Mouse (Mus musculus) forebrain, embryonic 12.5 days (tissue): Measurements from ENCODE around the gene Tmem175. TPM values are rescaled to one million over a fixed set of nuclear protein-coding genes. Genes with fewer than 3 reads are reported as not detected.

Source experiments
- ATAC-seq: fragments of 200-750 bp; cut with Nextera tagmentation; 2 replicates; pipeline ENCODE4 v1.8.0; 2017; ENCODE audit warnings: moderate TSS enrichment; ENCODE audit not compliant: low FRiP score
- H3K27ac ChIP-seq: fragments of 300-500 bp; sonication (generic); 2 replicates; pipeline ENCODE4 v1.5.1; 2016; ENCODE audit warnings: mild to moderate bottlenecking
- H3K27me3 ChIP-seq: fragments of 300-500 bp; sonication (generic); 2 replicates; pipeline ENCODE4 v1.6.1; 2016; ENCODE audit warnings: mild to moderate bottlenecking
- H3K36me3 ChIP-seq: fragments of 300-500 bp; sonication (generic); replicated peaks from 2 replicates; pipeline ENCODE4 v1.6.1; 2016; ENCODE audit warnings: mild to moderate bottlenecking
- H3K4me1 ChIP-seq: fragments of 300-500 bp; sonication (generic); 2 replicates; pipeline ENCODE4 v1.6.1; 2016
- H3K4me2 ChIP-seq: fragments of 300-500 bp; sonication (generic); 2 replicates; pipeline ENCODE4 v1.6.1; 2016; ENCODE audit warnings: mild to moderate bottlenecking, moderate library complexity
- H3K4me3 ChIP-seq: fragments of 300-500 bp; sonication (generic); replicated peaks from 2 replicates; pipeline ENCODE4 v1.5.1; 2016; ENCODE audit warnings: mild to moderate bottlenecking
- H3K9ac ChIP-seq: fragments of 300-500 bp; sonication (generic); 2 replicates; pipeline ENCODE4 v1.6.1; 2016; ENCODE audit warnings: mild to moderate bottlenecking
- H3K9me3 ChIP-seq: fragments of 300-500 bp; sonication (generic); 2 replicates; pipeline ENCODE4 v1.6.1; 2016
- whole genome bisulfite sequencing: fragments of 180-500 bp; shearing (Covaris S2); methylation state at CpG from one replicate; pipeline ENCODE4 v1.1.7; 2016; 5-methylcytosine and 5-hydroxymethylcytosine counted together
- polyA plus RNA-seq: library from polyadenylated mRNA; unstranded; fragments of >200 nt; fragmentation: Nextera tagmentation; extraction: Ambion mirVana; gene quantifications from 2 replicates; pipeline ENCODE4 v1.2.1, GENCODE M21; 2016

Gene Tmem175
- polyA plus RNA-seq, 1 experiment from 2014 or later = 19.6 TPM

- H3K27ac ChIP-seq = no peak overlapping the region
- no peak overlapping the region for H3K4me3 ChIP-seq
- H3K4me1 ChIP-seq = peaks cover 23% of the 10 kb centered on the region
- no peak overlapping the region for H3K4me2 ChIP-seq
- no peaks in the 10 kb centered on the region for H3K27me3 ChIP-seq
- no peak for ATAC-seq
- H3K9me3 ChIP-seq = no peaks in the 10 kb centered on the region
- peaks cover 16% of the 10 kb centered on the region for H3K36me3 ChIP-seq
- WGBS = 93% methylated on average over 12 of the region's 12 CpGs
- H3K9ac ChIP-seq = no peak overlapping the region
These were observed 42.2 kb downstream of the Tmem175 start for GRCm38 (mm10) chr5:108671757-108672156.

DNA sequence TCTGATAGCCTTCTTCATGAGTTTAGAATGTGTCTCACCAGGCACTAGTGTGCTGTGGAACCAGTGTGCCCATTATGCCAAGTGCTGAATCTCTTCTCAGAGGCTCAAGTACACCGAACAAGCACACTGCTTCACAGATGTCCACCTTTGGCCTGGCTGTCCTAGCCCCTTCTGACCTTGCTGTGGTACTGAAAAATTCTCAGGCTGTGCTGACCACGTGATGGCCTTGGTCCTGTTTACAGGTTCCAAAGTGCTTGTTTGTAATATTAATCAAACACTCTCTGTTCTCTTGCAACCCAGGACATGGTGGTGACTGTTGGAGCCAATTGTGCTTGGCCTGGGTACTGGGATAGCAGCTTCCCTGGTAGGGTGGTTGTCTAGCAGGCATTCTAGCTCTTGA lies 45.1 kb downstream of the Tmem175 start:
- WGBS = 91% methylated on average over 2 of the region's 2 CpGs
- Histone ChIP-seq H3K9me3 (no peaks in the 10 kb centered on the region), H3K27me3 (no peaks in the 10 kb centered on the region), H3K4me1 (peaks cover 26% of the 10 kb centered on the region), H3K4me3 (no peak overlapping the region), H3K27ac (no peak overlapping the region), H3K36me3 (peaks cover 16% of the 10 kb centered on the region), H3K4me2 (no peak overlapping the region), H3K9ac (no peak overlapping the region)
- ATAC-seq = no peak

DNA sequence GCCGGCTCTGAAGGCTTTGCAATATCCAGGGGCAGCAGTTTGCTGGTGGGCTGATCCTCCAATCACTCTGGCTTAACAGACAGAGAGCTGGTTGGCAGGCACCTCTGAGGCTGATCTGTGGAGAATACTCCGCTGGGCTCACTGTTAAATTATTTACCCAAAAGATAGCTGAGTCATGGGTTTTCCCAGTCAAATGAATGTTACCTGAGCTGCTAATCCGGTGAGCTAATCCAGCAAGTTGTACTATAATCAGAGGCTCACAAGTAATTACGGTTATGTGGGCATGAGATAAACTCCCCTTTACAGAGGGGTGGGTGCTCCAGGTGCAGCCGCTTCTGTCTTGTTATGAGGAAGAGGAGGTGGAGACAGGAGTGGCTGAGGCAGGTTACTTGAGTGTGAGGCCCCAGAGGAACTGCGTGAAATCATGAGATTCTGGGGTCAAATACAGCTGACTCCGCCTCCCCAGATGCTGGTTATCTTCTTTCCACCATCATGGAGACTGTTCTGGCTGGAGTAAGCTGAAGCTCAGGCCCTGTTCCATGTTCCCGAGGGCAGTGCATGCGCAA lies 45.8 kb downstream of the Tmem175 start, which contains the start of gene Slc26a1:
Gene Slc26a1 (minus strand): TSS at position 319 of the 566 bp plus-strand sequence.
- no peak within 1 kb of the TSS for H3K9ac ChIP-seq
- H3K36me3 ChIP-seq = peaks cover 16% of the 10 kb centered on the region
- H3K27ac ChIP-seq = no peak within 1 kb of the TSS
- H3K9me3 ChIP-seq = no peaks in the 10 kb centered on the region
- H3K4me2 ChIP-seq = no peak within 1 kb of the TSS
- H3K4me3 ChIP-seq = no peak within 1 kb of the TSS
- peaks cover 20% of the 10 kb centered on the region for H3K4me1 ChIP-seq
- no peaks in the 10 kb centered on the region for H3K27me3 ChIP-seq
- no peak for ATAC-seq
- WGBS = 83% methylated on average over 9 of the region's 9 CpGs

DNA sequence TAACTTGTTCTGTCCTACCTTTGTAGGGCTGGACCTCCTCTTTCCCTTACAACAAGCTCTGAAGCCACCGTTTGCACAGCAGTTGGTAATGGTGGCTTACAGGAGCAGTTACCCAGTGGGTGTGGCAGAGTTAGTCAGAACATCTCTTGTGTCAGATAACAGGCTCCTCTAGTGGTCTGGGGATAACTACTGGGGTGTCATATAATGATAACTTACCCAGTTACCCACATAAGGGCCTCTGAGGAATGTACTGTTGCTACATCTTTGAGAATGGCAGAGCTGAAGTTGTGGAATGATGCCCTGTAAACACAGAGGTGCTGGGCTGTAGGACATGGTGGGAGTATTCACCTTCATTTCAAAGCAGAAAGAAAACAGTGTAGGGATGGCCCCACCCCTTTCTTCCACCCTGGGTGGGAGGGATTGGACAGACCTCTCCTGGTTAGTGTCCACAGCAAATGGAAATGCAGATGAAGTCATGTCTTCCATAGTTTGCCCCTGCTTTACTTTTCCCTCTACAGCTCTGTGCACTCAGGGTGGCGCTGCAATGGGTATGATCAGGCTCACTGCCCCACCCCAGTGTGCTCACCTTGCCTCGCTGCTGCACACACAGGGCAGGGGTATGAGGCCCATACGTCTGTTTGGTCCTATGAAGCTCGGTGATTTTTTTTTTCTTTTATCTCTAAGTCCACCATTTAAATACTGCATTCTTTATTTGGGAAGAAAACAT lies 47.4 kb downstream of the Tmem175 start:
- peak overlapping the region; percentile 28 for H3K4me3 ChIP-seq
- no peaks in the 10 kb centered on the region for H3K27me3 ChIP-seq
- no peaks in the 10 kb centered on the region for H3K9me3 ChIP-seq
- peaks cover 10% of the 10 kb centered on the region for H3K36me3 ChIP-seq
- peak overlapping the region; percentile 93 for H3K27ac ChIP-seq
- ATAC-seq = peak; percentile 70
- H3K4me2 ChIP-seq = peak overlapping the region; percentile 56
- peaks cover 20% of the 10 kb centered on the region for H3K4me1 ChIP-seq
- peak overlapping the region; percentile 54 for H3K9ac ChIP-seq
- 11% methylated on average over 5 of the region's 5 CpGs for WGBS

DNA sequence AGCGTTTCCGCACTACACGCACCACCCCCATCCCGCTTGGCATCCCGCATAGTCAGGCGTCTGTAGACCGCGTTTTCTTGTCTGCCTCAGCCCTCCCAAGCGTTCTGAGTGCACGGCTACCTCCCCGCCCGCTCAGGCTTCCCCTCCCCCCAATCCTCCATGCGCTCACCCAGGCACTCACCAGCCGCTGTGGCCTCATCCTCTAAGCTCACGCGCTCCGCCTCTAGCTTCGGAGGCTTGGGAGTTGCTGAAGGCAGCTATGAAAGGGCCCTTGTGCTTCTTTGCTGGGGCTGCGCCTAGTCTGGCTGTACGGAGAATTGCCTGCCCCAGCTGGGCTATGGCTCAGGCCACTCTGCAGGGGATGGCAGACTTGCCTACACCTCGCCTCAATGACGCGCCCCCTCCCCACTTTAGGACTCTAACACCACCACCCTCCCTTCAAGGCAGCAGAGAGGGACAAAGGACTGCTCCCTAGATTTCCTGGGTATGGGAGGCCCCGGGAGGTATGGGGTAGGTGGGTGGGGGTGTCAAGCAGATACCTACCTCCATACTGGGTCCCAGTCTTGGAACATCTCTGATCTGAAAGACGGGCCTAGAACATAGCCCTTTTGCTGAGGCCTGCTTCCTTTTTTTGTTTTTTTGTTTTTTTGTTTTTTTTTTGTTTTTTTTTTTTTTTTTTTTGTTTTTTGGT lies 48.2 kb downstream of the Tmem175 start:
- Histone ChIP-seq H3K36me3 (peaks cover 2% of the 10 kb centered on the region; the same call in 1 of the 2 replicates), H3K27ac (peak overlapping the region; percentile 93), H3K27me3 (no peaks in the 10 kb centered on the region), H3K4me1 (peaks cover 20% of the 10 kb centered on the region), H3K4me3 (peak overlapping the region; percentile 28), H3K4me2 (peak overlapping the region; percentile 56), H3K9ac (peak overlapping the region; percentile 54), H3K9me3 (no peaks in the 10 kb centered on the region)
- WGBS = 3% methylated on average over 25 of the region's 25 CpGs
- ATAC-seq = peak; percentile 93

GRCm38 (mm10) chr5:108678296-108678854 lies 48.8 kb downstream of the Tmem175 start:
- Histone ChIP-seq H3K4me2 (no peak overlapping the region), H3K4me1 (peaks cover 20% of the 10 kb centered on the region), H3K9me3 (no peaks in the 10 kb centered on the region), H3K9ac (no peak overlapping the region), H3K36me3 (no peaks in the 10 kb centered on the region), H3K27ac (peak overlapping the region; percentile 19; the same call in 1 of the 2 replicates), H3K4me3 (no peak overlapping the region), H3K27me3 (no peaks in the 10 kb centered on the region)
- no peak for ATAC-seq
- WGBS = 88% methylated on average over 6 of the region's 6 CpGs

DNA sequence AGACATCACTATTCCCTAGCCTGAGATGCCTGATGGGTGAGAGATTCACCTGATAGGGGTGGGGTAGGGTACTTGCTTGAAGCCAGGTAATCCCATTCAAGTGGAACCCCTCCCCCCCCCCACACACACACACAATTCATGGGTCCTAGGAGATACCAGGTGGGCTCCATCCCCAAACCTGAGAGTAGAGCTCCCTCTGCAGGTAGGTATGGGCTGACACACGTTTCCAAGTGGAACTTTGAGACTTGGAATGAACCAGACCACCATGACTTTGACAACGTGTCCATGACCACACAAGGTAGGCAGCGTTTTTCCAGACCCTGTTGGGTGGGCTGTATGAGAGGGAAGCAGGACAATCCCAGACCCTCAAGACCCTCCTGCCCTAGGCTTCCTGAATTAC lies 50.3 kb downstream of the Tmem175 start:
- no peak overlapping the region for H3K9ac ChIP-seq
- 59% methylated on average over 3 of the region's 3 CpGs for WGBS
- H3K4me3 ChIP-seq = no peak overlapping the region

GRCm38 (mm10) chr5:108680871-108681270 lies 51.3 kb downstream of the Tmem175 start:
- H3K9ac ChIP-seq = no peak overlapping the region
- ATAC-seq = no peak

More for the DNA sequence above, 50.3 kb downstream of the Tmem175 start:
- Histone ChIP-seq H3K36me3 (no peaks in the 10 kb centered on the region), H3K27me3 (no peaks in the 10 kb centered on the region), H3K4me2 (no peak overlapping the region), H3K27ac (no peak overlapping the region), H3K9me3 (no peaks in the 10 kb centered on the region), H3K4me1 (peaks cover 20% of the 10 kb centered on the region)
- no peak for ATAC-seq

DNA sequence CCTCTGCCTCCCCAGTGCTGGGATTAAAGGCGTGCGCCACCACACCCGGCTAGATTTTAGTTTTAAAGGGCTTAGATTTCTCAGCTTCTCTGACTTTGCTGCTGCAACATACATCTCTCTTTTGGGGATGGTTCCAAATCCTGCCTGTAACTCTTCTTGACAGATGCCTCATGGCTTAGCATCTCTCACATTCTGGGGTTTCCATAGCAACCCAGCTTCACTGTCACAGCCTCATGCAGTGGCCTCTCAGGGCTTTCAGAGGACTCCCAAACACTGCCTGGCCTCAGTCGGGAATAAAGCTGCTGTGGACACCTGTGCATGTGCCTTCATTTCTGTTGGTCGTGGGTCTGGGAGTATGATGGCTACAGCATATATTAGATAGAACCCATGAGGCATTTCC lies 59.5 kb downstream of the Tmem175 start:
- Histone ChIP-seq H3K4me1 (peaks cover 18% of the 10 kb centered on the region), H3K9me3 (no peaks in the 10 kb centered on the region), H3K4me3 (no peak overlapping the region), H3K36me3 (no peaks in the 10 kb centered on the region), H3K27ac (no peak overlapping the region), H3K4me2 (no peak overlapping the region), H3K27me3 (peaks cover 19% of the 10 kb centered on the region), H3K9ac (no peak overlapping the region)
- WGBS = 74% methylated on average over 5 of the region's 5 CpGs
- no peak for ATAC-seq

More at GRCm38 (mm10) chr5:108680871-108681270, 51.3 kb downstream of the Tmem175 start:
- Histone ChIP-seq H3K27me3 (no peaks in the 10 kb centered on the region), H3K4me1 (peaks cover 17% of the 10 kb centered on the region), H3K4me3 (no peak overlapping the region), H3K4me2 (no peak overlapping the region), H3K9me3 (no peaks in the 10 kb centered on the region), H3K27ac (no peak overlapping the region), H3K36me3 (no peaks in the 10 kb centered on the region)
- 87% methylated on average over 6 of the region's 6 CpGs for WGBS

DNA sequence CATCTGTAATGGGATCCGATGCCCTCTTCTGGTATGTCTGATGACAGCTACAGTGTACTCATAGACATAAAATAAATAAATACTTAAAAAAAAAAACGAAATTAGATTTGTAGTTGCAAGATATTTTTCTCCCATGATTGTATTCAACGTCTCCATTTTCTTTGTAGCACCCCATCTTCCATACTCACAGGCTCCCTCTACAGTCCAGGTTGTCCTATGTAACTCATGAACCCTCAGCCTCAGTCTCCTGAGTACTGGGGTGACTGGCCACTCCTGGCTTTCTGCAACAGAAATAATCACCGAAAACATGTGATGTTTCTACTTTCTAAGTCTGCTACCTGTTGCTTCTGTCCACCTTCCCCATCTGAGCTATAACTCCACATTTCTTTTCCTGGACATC lies 61.6 kb downstream of the Tmem175 start:
- H3K4me3 ChIP-seq = no peak overlapping the region
- no peak for ATAC-seq
- 80% methylated on average over 4 of the region's 4 CpGs for WGBS
- no peak overlapping the region for H3K9ac ChIP-seq
- no peak overlapping the region for H3K4me2 ChIP-seq
- no peak overlapping the region for H3K27ac ChIP-seq
- no peaks in the 10 kb centered on the region for H3K36me3 ChIP-seq
- peaks cover 35% of the 10 kb centered on the region for H3K4me1 ChIP-seq
- H3K27me3 ChIP-seq = peaks cover 19% of the 10 kb centered on the region
- no peaks in the 10 kb centered on the region for H3K9me3 ChIP-seq

DNA sequence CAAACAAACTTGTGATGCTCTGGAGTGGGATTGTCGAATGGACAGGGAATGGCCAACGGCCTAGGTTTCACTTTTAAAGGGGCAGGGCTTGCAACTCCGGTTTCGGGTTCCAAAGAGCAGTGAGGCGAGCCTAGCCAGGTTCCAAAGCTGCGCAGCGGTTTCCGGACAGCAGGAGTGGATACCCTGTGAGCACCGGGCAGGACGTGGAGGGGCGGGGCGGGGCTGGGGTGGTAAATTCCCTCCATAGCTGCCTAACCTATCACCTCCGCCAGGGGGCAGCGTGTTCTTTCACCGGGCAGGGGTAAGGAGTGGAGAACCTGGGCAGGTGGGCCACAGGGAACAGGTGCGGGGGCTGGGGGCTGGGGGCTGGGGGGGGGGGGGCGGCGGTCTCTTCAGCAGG lies 62.7 kb downstream of the Tmem175 start, which contains the start of gene Fgfrl1:
Gene Fgfrl1 (plus strand): TSS at position 112 of the 400 bp plus-strand sequence.
- WGBS = 4% methylated on average over 16 of the region's 18 CpGs
- no peak for ATAC-seq
- no peaks in the 10 kb centered on the region for H3K9me3 ChIP-seq

GRCm38 (mm10) chr5:108693872-108694288 lies 64.3 kb downstream of the Tmem175 start:
- Histone ChIP-seq H3K27ac (peak overlapping the region; percentile 27; the same call in 1 of the 2 replicates), H3K36me3 (no peaks in the 10 kb centered on the region), H3K4me3 (peak overlapping the region; percentile 86), H3K27me3 (peaks cover 19% of the 10 kb centered on the region), H3K4me1 (peaks cover 56% of the 10 kb centered on the region), H3K9me3 (no peaks in the 10 kb centered on the region), H3K9ac (peak overlapping the region; percentile 83), H3K4me2 (peak overlapping the region; percentile 87)
- peak; percentile 94 for ATAC-seq
- under 1% methylated on average over 30 of the region's 43 CpGs for WGBS

More for the DNA sequence above, 62.7 kb downstream of the Tmem175 start, which contains the start of gene Fgfrl1:
- Histone ChIP-seq H3K4me3 (peak within 1 kb of the TSS; percentile 86), H3K27ac (no peak within 1 kb of the TSS), H3K4me1 (peaks cover 47% of the 10 kb centered on the region), H3K9ac (peak within 1 kb of the TSS; percentile 29), H3K36me3 (no peaks in the 10 kb centered on the region), H3K27me3 (peaks cover 19% of the 10 kb centered on the region), H3K4me2 (peak within 1 kb of the TSS; percentile 87)
